Comparison of ENCODE assay signal across 32 mouse cellular contexts in genomic region chr17:81386118-81386517, GRCm38 (mm10). TPM values are rescaled to one million over a fixed set of nuclear protein-coding genes. Genes with fewer than 3 reads are reported as not detected.
"Had no signal": no experiment of that assay in that cellular context is flagged by ENCODE, and none has a peak within 500 bp of the region (broad histone marks: within the 10 kb centered on the region; RNA-seq: fewer than 3 reads in every experiment).

No protein-coding gene starts in this region.

- H3K27me3 ChIP-seq: heart, embryonic 13.5 days; heart, embryonic 15.5 days; hindbrain, embryonic 13.5 days; hindbrain, embryonic 15.5 days; kidney, embryonic 15.5 days; limb, embryonic 13.5 days; limb, embryonic 15.5 days; liver, embryonic 13.5 days; liver, embryonic 15.5 days had no signal

- H3K4me2 ChIP-seq: heart, embryonic 11.5 days; heart, embryonic 13.5 days; heart, embryonic 15.5 days; hindbrain, embryonic 13.5 days; hindbrain, embryonic 15.5 days; kidney, embryonic 15.5 days; limb, embryonic 13.5 days; limb, embryonic 15.5 days; liver, embryonic 13.5 days; liver, embryonic 15.5 days had no signal

- DNase-seq: gastrocnemius, postnatal 14 days; gastrocnemius, postnatal 36 days; heart, adult 2 months; heart, postnatal 14 days; heart, postnatal 36 days; kidney, adult 11 months; kidney, adult 2 months; kidney, adult 9 months; kidney, postnatal 14 days; kidney, postnatal 36 days; layer of hippocampus, adult 9-11 months; layer of hippocampus, postnatal 36 days; left cerebral cortex, postnatal 4 days; liver, embryonic 13.5 days had no signal

- H3K4me3 ChIP-seq: heart, adult 2 months; heart, embryonic 13.5 days; heart, embryonic 15.5 days; hindbrain, embryonic 13.5 days; hindbrain, embryonic 15.5 days; kidney, embryonic 15.5 days; limb, embryonic 13.5 days; limb, embryonic 15.5 days; liver, embryonic 13.5 days; liver, embryonic 15.5 days had no signal

- H3K9me3 ChIP-seq: heart, embryonic 13.5 days; heart, embryonic 15.5 days; hindbrain, embryonic 13.5 days; hindbrain, embryonic 15.5 days; kidney, embryonic 15.5 days; limb, embryonic 13.5 days; limb, embryonic 15.5 days; liver, embryonic 13.5 days; liver, embryonic 15.5 days had no signal

- ATAC-seq: hindbrain, postnatal 0 days; intestine, embryonic 16.5 days had no signal

- H3K36me3 ChIP-seq: limb, embryonic 15.5 days; liver, embryonic 13.5 days; liver, embryonic 15.5 days had no signal

- H3K4me1 ChIP-seq: hindbrain, embryonic 15.5 days; limb, embryonic 15.5 days; liver, embryonic 13.5 days; liver, embryonic 15.5 days had no signal

- H3K27ac ChIP-seq: heart, adult 2 months; heart, embryonic 13.5 days; heart, embryonic 15.5 days; hindbrain, embryonic 13.5 days; hindbrain, embryonic 15.5 days; hindbrain, postnatal 0 days; kidney, embryonic 15.5 days; kidney, postnatal 0 days; limb, embryonic 13.5 days; limb, embryonic 15.5 days; liver, embryonic 13.5 days; liver, embryonic 15.5 days had no signal

- H3K9ac ChIP-seq: heart, embryonic 13.5 days; heart, embryonic 15.5 days; hindbrain, embryonic 13.5 days; hindbrain, embryonic 15.5 days; kidney, embryonic 15.5 days; limb, embryonic 13.5 days; limb, embryonic 15.5 days; liver, embryonic 13.5 days; liver, embryonic 15.5 days had no signal

RNA-seq across cellular contexts. Expression of gene Gm11096, which starts 55.4 kb away (rescaled TPM):
- polyA plus RNA-seq: gonadal fat pad, adult 2 months; heart, adult 2 months; heart, embryonic 11.5 days; heart, embryonic 13.5 days; heart, embryonic 15.5 days; heart, postnatal 0 days; hindbrain, embryonic 11.5 days; hindbrain, embryonic 13.5 days; hindbrain, embryonic 15.5 days; hindbrain, postnatal 0 days; intestine, embryonic 14.5 days; intestine, embryonic 16.5 days; kidney, adult 2 months; kidney, embryonic 15.5 days; kidney, postnatal 0 days; large intestine, adult 2 months; limb, embryonic 11.5 days; limb, embryonic 13.5 days; limb, embryonic 15.5 days; liver, embryonic 13.5 days; liver, embryonic 15.5 days had no signal
